Mouse (Mus musculus): ENCODE measurements around the gene Phc3. TPM values are rescaled to one million over a fixed set of nuclear protein-coding genes. Genes with fewer than 3 reads are reported as not detected.

Phc3 gene
- total RNA-seq, 2 experiments from 2014 or later, result 11.5 to 16.5 TPM

GRCm38 (mm10) chr3:30982924-30983536 is 13.8 kb upstream of the Phc3 start:
- ATAC-seq (replicated peaks; ENCODE audit: low FRiP score, poor library complexity, severe bottlenecking), result no peak

GRCm38 (mm10) chr3:30981616-30982380 is 12.6 kb upstream of the Phc3 start:
- ATAC-seq (replicated peaks; ENCODE audit: low FRiP score, poor library complexity, severe bottlenecking), result no peak; the same call in 1 of the 2 replicates

- ATAC-seq (replicated peaks; ENCODE audit: low FRiP score, poor library complexity, severe bottlenecking), result no peak
Measured at GRCm38 (mm10) chr3:30976991-30977603, 7.9 kb upstream of the Phc3 start.

- peak; percentile 89 for ATAC-seq (replicated peaks; ENCODE audit: low FRiP score, poor library complexity, severe bottlenecking)
Measured at GRCm38 (mm10) chr3:30975102-30975754, 6.0 kb upstream of the Phc3 start.

- ATAC-seq (replicated peaks; ENCODE audit: low FRiP score, poor library complexity, severe bottlenecking), result peak; percentile 64
Measured at GRCm38 (mm10) chr3:30968531-30969092, 603 bp downstream of the Phc3 start.

GRCm38 (mm10) chr3:30965644-30966043 is 3.6 kb downstream of the Phc3 start:
- no peak for ATAC-seq (replicated peaks; ENCODE audit: low FRiP score, poor library complexity, severe bottlenecking)

GRCm38 (mm10) chr3:30964216-30964615 is 5.0 kb downstream of the Phc3 start:
- ATAC-seq (replicated peaks; ENCODE audit: low FRiP score, poor library complexity, severe bottlenecking), result no peak

- no peak for ATAC-seq (replicated peaks; ENCODE audit: low FRiP score, poor library complexity, severe bottlenecking)
Measured at GRCm38 (mm10) chr3:30963100-30963499, 6.1 kb downstream of the Phc3 start.

GRCm38 (mm10) chr3:30959868-30960831 is 9.1 kb downstream of the Phc3 start:
- no peak for ATAC-seq (replicated peaks; ENCODE audit: low FRiP score, poor library complexity, severe bottlenecking)

- ATAC-seq (replicated peaks; ENCODE audit: low FRiP score, poor library complexity, severe bottlenecking), result no peak
Measured at GRCm38 (mm10) chr3:30958709-30959108, 10.5 kb downstream of the Phc3 start.

- no peak for ATAC-seq (replicated peaks; ENCODE audit: low FRiP score, poor library complexity, severe bottlenecking)
Measured at GRCm38 (mm10) chr3:30956327-30956726, 12.9 kb downstream of the Phc3 start.

- peak; percentile 60; the same call in 1 of the 2 replicates for ATAC-seq (replicated peaks; ENCODE audit: low FRiP score, poor library complexity, severe bottlenecking)
Measured at GRCm38 (mm10) chr3:30952273-30953070, 16.7 kb downstream of the Phc3 start.

- ATAC-seq (replicated peaks; ENCODE audit: low FRiP score, poor library complexity, severe bottlenecking), result no peak
Measured at GRCm38 (mm10) chr3:30951652-30952051, 17.6 kb downstream of the Phc3 start.

GRCm38 (mm10) chr3:30934384-30934783 is 34.8 kb downstream of the Phc3 start:
- ATAC-seq (replicated peaks; ENCODE audit: low FRiP score, poor library complexity, severe bottlenecking), result no peak

GRCm38 (mm10) chr3:30929828-30930227 is 39.4 kb downstream of the Phc3 start:
- ATAC-seq (replicated peaks; ENCODE audit: low FRiP score, poor library complexity, severe bottlenecking), result no peak

- ATAC-seq (replicated peaks; ENCODE audit: low FRiP score, poor library complexity, severe bottlenecking), result no peak
Measured at GRCm38 (mm10) chr3:30927664-30928063, 41.6 kb downstream of the Phc3 start.

GRCm38 (mm10) chr3:30917160-30917559 is 52.1 kb downstream of the Phc3 start:
- ATAC-seq (replicated peaks; ENCODE audit: low FRiP score, poor library complexity, severe bottlenecking), result no peak

GRCm38 (mm10) chr3:30904658-30905057 is 64.6 kb downstream of the Phc3 start:
- no peak for ATAC-seq (replicated peaks; ENCODE audit: low FRiP score, poor library complexity, severe bottlenecking)

Data from erythroblast, adult 5-6 weeks (primary cell).